Mouse (Mus musculus) layer of hippocampus, postnatal 36 days (tissue): ENCODE results near the gene Uba52. TPM values are rescaled to one million over a fixed set of nuclear protein-coding genes. Genes with fewer than 3 reads are reported as not detected.
A peak's percentile ranks its signal among the peaks of the same experiment; 100 is the strongest.
"Not testable (repeated sequence)": the region's sequence is repeated elsewhere in the genome, so short reads cannot be mapped to it uniquely, and the experiment has no call there.

Source experiments
- DNase-seq, 2 experiments: peaks; one replicate each; pipeline ENCODE4 v3.0.0; 2022
- total RNA-seq, 2 experiments: library from RNA; stranded (reverse); gene quantifications; 2 replicates each; pipeline ENCODE4 v1.2.3; 2021

The Uba52 gene
- total RNA-seq, 2 experiments from 2014 or later, result 947 to 957 TPM

DNA sequence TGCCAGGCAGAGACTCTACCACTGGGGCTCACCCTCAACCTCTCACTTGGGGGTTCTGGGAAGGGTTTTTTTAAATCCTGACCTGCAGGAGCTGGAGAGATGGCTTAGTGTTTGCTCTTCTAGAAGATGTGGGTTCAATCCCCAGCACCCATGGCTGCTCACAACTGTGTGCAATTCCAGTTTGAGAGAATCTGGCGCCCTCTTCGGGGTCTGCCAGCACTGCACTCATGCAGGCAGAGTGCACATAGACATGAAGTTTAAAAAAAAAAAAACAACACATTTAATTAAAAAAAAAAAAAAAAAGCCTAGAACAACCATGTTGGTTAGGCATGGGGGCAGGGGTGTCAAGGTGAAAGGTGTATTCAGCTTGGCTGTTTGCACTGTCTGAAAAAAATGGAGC is 19.7 kb upstream of the Uba52 start:
- DNase-seq, result no peak

DNA sequence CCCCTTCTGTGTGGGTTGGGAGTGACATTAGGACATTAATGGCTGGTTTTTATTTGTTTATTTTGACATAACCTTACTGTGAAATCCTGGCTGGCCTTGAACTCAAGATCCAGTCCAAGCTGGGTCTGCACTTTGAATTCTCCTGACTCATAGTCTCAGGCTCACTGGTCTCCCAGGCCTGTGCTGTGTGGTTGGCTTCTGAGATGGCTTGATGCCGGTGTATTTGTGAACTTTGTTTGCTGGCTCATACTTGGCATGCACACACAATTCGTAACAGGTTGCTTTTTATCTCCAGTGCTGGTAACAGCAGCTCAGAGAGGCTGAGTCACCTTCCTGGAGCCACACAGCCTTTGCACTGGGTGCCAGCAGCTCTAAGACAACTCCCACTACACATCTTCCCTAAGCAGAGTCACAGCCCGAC is 19.1 kb upstream of the Uba52 start:
- no peak for DNase-seq

GRCm38 (mm10) chr8:70529299-70529698 is 18.7 kb upstream of the Uba52 start:
- DNase-seq, result no peak

DNA sequence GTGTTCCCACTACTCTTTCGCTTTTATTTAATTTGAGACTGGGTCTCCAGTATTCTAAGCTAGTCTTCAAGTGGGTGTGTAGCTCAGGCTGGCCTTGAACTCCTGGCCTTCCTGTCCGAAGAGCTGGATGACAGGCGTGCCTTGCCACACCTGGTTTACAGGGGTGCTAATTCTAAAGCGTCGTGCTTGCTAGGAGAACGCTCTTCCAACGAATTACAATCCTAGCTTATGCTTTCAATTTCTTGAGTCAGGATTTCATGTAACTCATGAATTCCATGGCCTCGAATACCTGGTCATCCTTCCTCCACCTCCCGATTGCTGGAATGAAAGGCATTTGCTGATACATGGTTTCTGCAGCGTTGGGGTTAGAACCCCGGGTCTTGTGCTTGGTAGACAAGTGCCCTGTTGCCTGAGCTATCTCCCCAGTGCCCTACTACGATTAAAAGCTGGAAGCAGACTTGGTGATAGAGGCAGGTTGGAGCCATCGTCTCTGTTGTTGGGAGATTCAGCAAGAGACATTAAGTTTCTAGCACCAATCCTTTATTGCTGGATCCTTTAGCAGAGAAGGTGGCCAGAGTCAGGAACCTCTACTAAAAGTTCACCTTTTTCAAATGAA is 17.7 kb upstream of the Uba52 start:
- DNase-seq, result no peak

- DNase-seq, result peak; percentile 98 to 99
Observed at GRCm38 (mm10) chr8:70527512-70528181, 17.0 kb upstream of the Uba52 start, which contains the start of the genes Fkbp8 and Kxd1. Gene Fkbp8 (plus strand): TSS chr8:70527724. Gene Kxd1 (minus strand): TSS chr8:70527956.

GRCm38 (mm10) chr8:70527111-70527511 is 16.5 kb upstream of the Uba52 start:
- DNase-seq, result no peak

GRCm38 (mm10) chr8:70522592-70523403 is 12.2 kb upstream of the Uba52 start:
- peak; percentile 95 to 96 for DNase-seq

GRCm38 (mm10) chr8:70519606-70520005 is 9.0 kb upstream of the Uba52 start:
- DNase-seq, result no peak

DNA sequence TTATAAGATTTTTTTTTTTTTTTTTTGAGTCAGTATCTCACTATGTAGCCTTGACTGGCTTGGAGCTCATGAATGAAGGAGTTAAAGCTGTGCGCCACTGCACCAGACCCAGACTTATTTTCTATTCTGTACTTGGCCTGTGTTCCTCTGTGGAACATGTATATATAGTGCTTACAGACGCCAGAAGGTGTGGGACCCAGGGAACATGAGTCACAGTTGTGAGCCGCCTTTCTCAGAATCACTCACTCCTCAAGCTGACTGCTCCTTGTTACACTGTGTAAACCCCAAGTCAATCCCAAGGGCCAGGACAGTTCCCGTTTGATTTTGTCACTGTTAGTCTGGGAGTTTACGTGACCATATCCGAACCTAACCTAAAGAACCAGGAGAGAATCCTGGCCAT is 8.4 kb upstream of the Uba52 start:
- DNase-seq, result no peak

DNA sequence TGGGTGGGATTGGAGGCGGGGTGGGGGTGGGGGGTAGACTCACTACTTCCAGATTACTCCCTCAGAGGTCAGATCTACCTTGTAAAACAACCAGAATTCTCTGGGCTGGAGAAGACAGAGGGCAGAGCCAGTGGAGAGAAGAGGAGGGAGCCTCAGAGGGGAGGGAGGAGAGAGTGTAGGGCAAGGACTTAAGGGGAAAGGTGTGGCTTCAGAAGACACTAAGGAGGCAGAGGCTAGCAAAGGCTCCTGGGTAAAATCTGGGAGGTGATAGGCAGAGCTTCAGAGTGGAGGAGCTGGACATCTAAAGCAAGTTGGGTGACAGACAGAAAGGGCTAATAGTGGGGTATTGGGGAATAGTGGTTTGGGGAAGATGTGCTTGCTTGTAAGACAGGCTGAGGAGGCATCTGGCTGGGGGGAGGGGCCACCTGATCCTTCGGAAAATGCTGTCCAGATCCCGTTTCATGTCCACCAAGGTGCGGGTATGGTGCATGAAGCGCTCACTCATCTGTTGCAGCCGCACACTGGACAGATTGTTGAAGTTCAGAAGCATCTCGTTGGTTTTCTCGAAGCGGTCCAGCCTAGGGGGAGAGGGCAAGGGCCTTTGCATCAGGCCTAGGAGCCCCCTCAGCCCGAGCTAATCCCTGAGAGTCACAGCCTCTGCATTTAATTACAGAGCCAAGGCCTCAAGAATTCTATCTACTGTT is 7.5 kb upstream of the Uba52 start:
- no peak for DNase-seq

DNA sequence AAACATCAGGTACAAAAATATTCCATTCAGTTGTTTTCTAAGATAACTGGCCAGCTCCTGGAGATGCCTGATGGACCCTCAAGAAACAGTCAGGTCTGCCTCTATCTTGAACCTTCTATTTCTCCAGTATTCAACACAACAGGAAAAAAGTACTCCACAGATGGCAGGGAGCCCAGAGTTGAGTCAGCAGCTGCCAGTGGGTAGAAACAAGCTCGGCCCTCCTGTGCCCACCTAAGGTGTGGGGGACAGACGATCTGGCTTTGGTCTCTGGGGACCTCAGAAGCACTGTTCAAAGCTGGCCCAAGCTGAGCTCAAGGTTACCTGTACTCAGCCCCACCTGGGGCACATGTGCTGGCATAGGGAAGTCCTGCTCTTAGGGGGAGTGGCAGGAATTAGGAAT is 2.8 kb upstream of the Uba52 start:
- DNase-seq, result no peak

DNA sequence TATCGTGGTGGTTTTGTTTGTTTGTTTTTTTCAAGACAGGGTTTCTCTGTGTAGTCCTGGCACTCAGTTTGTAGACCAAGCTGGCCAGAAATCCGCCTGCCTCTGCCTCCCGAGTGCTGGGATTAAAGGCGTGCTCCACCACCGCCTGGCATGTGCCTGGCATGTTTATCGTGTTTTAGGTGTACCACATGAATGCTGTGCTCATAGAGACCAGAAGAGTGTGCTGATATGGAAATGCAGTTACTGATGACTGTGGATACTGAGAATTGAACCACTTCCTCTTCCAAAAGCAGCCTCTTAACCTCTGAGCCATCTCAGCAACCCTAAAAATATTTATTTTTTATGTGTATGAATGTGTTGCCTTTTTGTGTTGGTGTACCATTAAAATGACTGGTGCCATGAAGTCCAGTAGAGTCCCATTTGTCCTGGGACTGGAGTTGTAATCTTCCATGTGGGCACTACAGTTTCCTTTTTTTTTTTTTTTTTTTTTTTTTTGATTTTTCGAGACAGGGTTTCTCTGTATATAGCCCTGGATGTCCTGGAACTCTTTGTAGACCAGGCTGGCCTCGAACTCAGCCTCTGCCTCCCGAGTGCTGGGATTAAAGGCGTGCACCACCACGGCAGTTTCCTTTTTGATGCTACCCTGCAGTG is 1.8 kb upstream of the Uba52 start:
- no peak for DNase-seq

DNA sequence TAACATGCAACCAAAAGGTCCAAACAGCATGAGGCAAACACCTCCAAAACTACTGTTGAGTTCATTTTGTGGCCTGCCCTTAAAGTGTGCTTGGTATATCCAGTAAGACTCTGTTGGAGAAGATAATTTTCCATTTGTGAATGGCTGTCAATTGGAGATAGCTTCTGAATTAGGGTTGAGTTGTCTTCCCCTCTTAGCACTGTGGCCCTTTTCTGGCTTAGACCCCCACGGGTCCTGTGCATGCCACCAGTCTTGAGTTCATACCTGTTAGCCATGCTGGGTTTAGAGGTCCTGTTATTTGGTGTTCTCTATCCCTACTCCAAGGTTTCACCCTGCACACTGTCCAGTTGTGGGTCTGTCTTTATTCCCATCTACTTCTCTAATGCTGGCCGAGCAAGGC is 1.2 kb upstream of the Uba52 start:
- DNase-seq, result no peak

- not testable (repeated sequence) for DNase-seq
Observed at GRCm38 (mm10) chr8:70511174-70511573, 573 bp upstream of the Uba52 start.

- DNase-seq, result no peak
Observed at GRCm38 (mm10) chr8:70509281-70509952, 1.2 kb downstream of the Uba52 start.

- DNase-seq, result no peak
Observed at GRCm38 (mm10) chr8:70507027-70507393, 3.6 kb downstream of the Uba52 start.

GRCm38 (mm10) chr8:70506328-70507026 is 4.1 kb downstream of the Uba52 start, which contains the start of gene Rex1bd:
Gene Rex1bd (minus strand): TSS chr8:70506752.
- peak; percentile 91 for DNase-seq

DNA sequence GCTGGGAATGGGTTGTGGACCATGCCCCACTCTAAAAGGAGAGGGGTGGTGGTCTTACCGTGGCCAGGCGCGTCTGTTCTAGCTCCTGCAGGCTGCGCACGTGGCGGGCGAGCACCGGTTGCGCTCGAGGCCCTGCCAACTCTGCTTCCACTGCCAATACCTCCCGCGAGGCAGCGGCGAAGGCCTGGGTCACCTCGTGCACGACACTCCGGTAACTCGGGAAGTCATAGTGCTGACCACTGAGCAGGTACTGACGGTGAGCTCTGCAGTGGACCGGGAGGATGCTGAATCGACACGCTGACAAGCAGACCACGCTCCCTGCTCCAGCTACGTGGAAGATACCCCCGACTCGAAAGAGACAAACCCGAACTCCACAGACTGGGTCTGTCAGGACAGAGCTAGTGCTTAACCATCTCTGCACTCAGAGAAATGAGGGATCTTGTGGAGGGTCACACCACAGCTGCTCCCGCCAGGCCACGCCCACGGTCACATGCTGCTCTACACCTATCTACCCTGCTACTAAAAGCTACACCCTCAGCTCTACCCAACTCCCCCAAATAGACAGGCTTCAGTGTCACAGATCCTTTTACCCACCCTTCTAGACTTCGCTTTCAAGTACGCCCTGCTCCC is 4.8 kb downstream of the Uba52 start:
- DNase-seq, result no peak

DNA sequence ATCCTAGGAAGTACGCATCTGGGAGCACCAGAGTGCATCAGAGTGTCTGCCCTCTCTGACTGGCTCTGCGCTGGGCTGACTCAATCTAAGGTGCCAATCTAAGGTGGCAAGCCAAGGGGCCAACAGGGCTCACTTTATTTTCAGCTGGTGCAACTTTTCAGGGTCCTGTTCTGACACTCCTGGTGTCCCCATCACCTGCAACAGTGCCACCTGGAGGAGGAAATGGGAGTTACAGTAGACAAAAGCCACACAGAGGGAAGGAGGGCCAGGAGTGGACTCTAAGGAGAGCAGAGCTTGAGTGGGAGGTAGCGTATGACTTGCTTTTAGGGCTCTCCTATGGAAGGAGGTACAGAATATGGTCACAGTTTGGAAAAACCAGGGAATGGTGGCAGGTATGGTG is 5.8 kb downstream of the Uba52 start:
- DNase-seq, result peak; percentile 68 to 78

- peak; percentile 54 to 70 for DNase-seq
Observed at GRCm38 (mm10) chr8:70504291-70504716, 6.3 kb downstream of the Uba52 start.
